Mouse (Mus musculus): Measurements from ENCODE around the gene Vps37c. TPM values are rescaled to one million over a fixed set of nuclear protein-coding genes. Genes with fewer than 3 reads are reported as not detected.

The Vps37c gene
- polyA plus RNA-seq, 1 experiment from 2014 or later, result 33.1 TPM

- Histone ChIP-seq H3K4me2 (replicated peaks) (no peak overlapping the region), H3K4me3 (replicated peaks) (no peak overlapping the region), H3K36me3 (peaks cover 50% of the 10 kb centered on the region), H3K27ac (no peak overlapping the region), H3K9ac (replicated peaks) (no peak overlapping the region), H3K4me1 (replicated peaks) (peaks cover 29% of the 10 kb centered on the region), H3K9me3 (no peaks in the 10 kb centered on the region), H3K27me3 (no peaks in the 10 kb centered on the region)
- ATAC-seq, result no peak
- WGBS, result 89% methylated on average over 1 of the region's 1 CpGs
These were observed 19.3 kb downstream of the Vps37c start for GRCm38 (mm10) chr19:10707881-10708280.

GRCm38 (mm10) chr19:10708900-10709299, 20.4 kb downstream of the Vps37c start:
- Histone ChIP-seq H3K27ac (peak overlapping the region; percentile 90), H3K4me1 (replicated peaks) (peaks cover 29% of the 10 kb centered on the region), H3K36me3 (peaks cover 57% of the 10 kb centered on the region), H3K4me2 (replicated peaks) (no peak overlapping the region), H3K9me3 (no peaks in the 10 kb centered on the region), H3K9ac (replicated peaks) (no peak overlapping the region), H3K4me3 (replicated peaks) (no peak overlapping the region), H3K27me3 (no peaks in the 10 kb centered on the region)
- no peak for ATAC-seq
- WGBS, result 63% methylated on average over 6 of the region's 6 CpGs

GRCm38 (mm10) chr19:10709360-10710087, 21.0 kb downstream of the Vps37c start:
- Histone ChIP-seq H3K27me3 (no peaks in the 10 kb centered on the region), H3K4me3 (replicated peaks) (no peak overlapping the region), H3K4me2 (replicated peaks) (no peak overlapping the region), H3K9ac (replicated peaks) (no peak overlapping the region; the same call in 1 of the 2 replicates), H3K36me3 (peaks cover 59% of the 10 kb centered on the region), H3K9me3 (no peaks in the 10 kb centered on the region), H3K27ac (peak overlapping the region; percentile 90), H3K4me1 (replicated peaks) (peaks cover 33% of the 10 kb centered on the region)
- 18% methylated on average over 8 of the region's 8 CpGs for WGBS
- peak; percentile 84 for ATAC-seq

- H3K4me3 ChIP-seq (replicated peaks), result no peak overlapping the region
- H3K4me2 ChIP-seq (replicated peaks), result no peak overlapping the region
- no peaks in the 10 kb centered on the region for H3K9me3 ChIP-seq
- no peaks in the 10 kb centered on the region for H3K27me3 ChIP-seq
- peaks cover 29% of the 10 kb centered on the region for H3K4me1 ChIP-seq (replicated peaks)
- peaks cover 59% of the 10 kb centered on the region for H3K36me3 ChIP-seq
- H3K9ac ChIP-seq (replicated peaks), result no peak overlapping the region; the same call in 1 of the 2 replicates
- 69% methylated on average over 9 of the region's 9 CpGs for WGBS
- ATAC-seq, result no peak; the same call in 1 of the 2 replicates
- H3K27ac ChIP-seq, result peak overlapping the region; percentile 90
These were observed 21.6 kb downstream of the Vps37c start for GRCm38 (mm10) chr19:10710088-10710511.

GRCm38 (mm10) chr19:10710751-10711150, 22.2 kb downstream of the Vps37c start:
- H3K4me3 ChIP-seq (replicated peaks), result no peak overlapping the region
- no peak for ATAC-seq
- peak overlapping the region; percentile 26; the same call in 1 of the 2 replicates for H3K27ac ChIP-seq
- peaks cover 25% of the 10 kb centered on the region for H3K4me1 ChIP-seq (replicated peaks)
- H3K27me3 ChIP-seq, result no peaks in the 10 kb centered on the region
- no peak overlapping the region for H3K9ac ChIP-seq (replicated peaks)
- peaks cover 59% of the 10 kb centered on the region for H3K36me3 ChIP-seq
- no peak overlapping the region for H3K4me2 ChIP-seq (replicated peaks)
- H3K9me3 ChIP-seq, result no peaks in the 10 kb centered on the region
- 95% methylated on average over 4 of the region's 4 CpGs for WGBS

GRCm38 (mm10) chr19:10712194-10712593, 23.7 kb downstream of the Vps37c start:
- 94% methylated on average over 7 of the region's 7 CpGs for WGBS
- Histone ChIP-seq H3K9ac (replicated peaks) (no peak overlapping the region), H3K9me3 (no peaks in the 10 kb centered on the region), H3K27ac (no peak overlapping the region), H3K36me3 (peaks cover 47% of the 10 kb centered on the region), H3K27me3 (no peaks in the 10 kb centered on the region), H3K4me3 (replicated peaks) (no peak overlapping the region), H3K4me2 (replicated peaks) (no peak overlapping the region), H3K4me1 (replicated peaks) (peaks cover 25% of the 10 kb centered on the region)
- no peak for ATAC-seq

- no peak for ATAC-seq
- Histone ChIP-seq H3K36me3 (peaks cover 42% of the 10 kb centered on the region), H3K4me2 (replicated peaks) (no peak overlapping the region)
These were observed 24.1 kb downstream of the Vps37c start for GRCm38 (mm10) chr19:10712646-10713045.

GRCm38 (mm10) chr19:10713551-10713950, 25.0 kb downstream of the Vps37c start:
- no peak for ATAC-seq
- no peak overlapping the region for H3K27ac ChIP-seq
- no peaks in the 10 kb centered on the region for H3K9me3 ChIP-seq
- H3K4me3 ChIP-seq (replicated peaks), result no peak overlapping the region
- WGBS, result 91% methylated on average over 10 of the region's 10 CpGs
- H3K9ac ChIP-seq (replicated peaks), result no peak overlapping the region
- no peak overlapping the region for H3K4me2 ChIP-seq (replicated peaks)
- peaks cover 25% of the 10 kb centered on the region for H3K4me1 ChIP-seq (replicated peaks)
- no peaks in the 10 kb centered on the region for H3K27me3 ChIP-seq
- peaks cover 36% of the 10 kb centered on the region for H3K36me3 ChIP-seq

More at GRCm38 (mm10) chr19:10712646-10713045, 24.1 kb downstream of the Vps37c start:
- Histone ChIP-seq H3K9me3 (no peaks in the 10 kb centered on the region), H3K4me1 (replicated peaks) (peaks cover 25% of the 10 kb centered on the region), H3K27me3 (no peaks in the 10 kb centered on the region), H3K27ac (no peak overlapping the region), H3K4me3 (replicated peaks) (no peak overlapping the region), H3K9ac (replicated peaks) (no peak overlapping the region)
- 91% methylated on average over 12 of the region's 12 CpGs for WGBS

- no peak for ATAC-seq
- Histone ChIP-seq H3K4me2 (replicated peaks) (no peak overlapping the region), H3K27me3 (no peaks in the 10 kb centered on the region), H3K9me3 (no peaks in the 10 kb centered on the region), H3K27ac (peak overlapping the region; percentile 56; the same call in 1 of the 2 replicates), H3K9ac (replicated peaks) (no peak overlapping the region; the same call in 1 of the 2 replicates), H3K4me1 (replicated peaks) (peaks cover 21% of the 10 kb centered on the region), H3K36me3 (peaks cover 36% of the 10 kb centered on the region), H3K4me3 (replicated peaks) (no peak overlapping the region)
- 83% methylated on average over 6 of the region's 6 CpGs for WGBS
These were observed 25.6 kb downstream of the Vps37c start for GRCm38 (mm10) chr19:10714168-10714567.

GRCm38 (mm10) chr19:10714682-10715475, 26.3 kb downstream of the Vps37c start:
- H3K9me3 ChIP-seq, result no peaks in the 10 kb centered on the region
- no peak overlapping the region for H3K9ac ChIP-seq (replicated peaks)
- H3K27me3 ChIP-seq, result no peaks in the 10 kb centered on the region
- no peak overlapping the region for H3K4me2 ChIP-seq (replicated peaks)
- peak; percentile 31 for ATAC-seq
- H3K27ac ChIP-seq, result peak overlapping the region; percentile 56
- H3K36me3 ChIP-seq, result peaks cover 36% of the 10 kb centered on the region
- H3K4me1 ChIP-seq (replicated peaks), result peaks cover 20% of the 10 kb centered on the region
- no peak overlapping the region for H3K4me3 ChIP-seq (replicated peaks)
- WGBS, result 37% methylated on average over 4 of the region's 4 CpGs

GRCm38 (mm10) chr19:10715476-10715875, 26.9 kb downstream of the Vps37c start:
- Histone ChIP-seq H3K27me3 (no peaks in the 10 kb centered on the region), H3K27ac (peak overlapping the region; percentile 55; the same call in 1 of the 2 replicates), H3K4me1 (replicated peaks) (peaks cover 21% of the 10 kb centered on the region), H3K36me3 (peaks cover 36% of the 10 kb centered on the region), H3K4me2 (replicated peaks) (no peak overlapping the region), H3K9me3 (no peaks in the 10 kb centered on the region), H3K9ac (replicated peaks) (no peak overlapping the region), H3K4me3 (replicated peaks) (no peak overlapping the region)
- ATAC-seq, result no peak
- WGBS, result 90% methylated on average over 6 of the region's 6 CpGs

- H3K27ac ChIP-seq, result no peak overlapping the region
- peaks cover 8% of the 10 kb centered on the region for H3K36me3 ChIP-seq
- no peak overlapping the region for H3K4me3 ChIP-seq (replicated peaks)
- no peaks in the 10 kb centered on the region for H3K9me3 ChIP-seq
- 80% methylated on average over 7 of the region's 7 CpGs for WGBS
- no peak for ATAC-seq
- no peaks in the 10 kb centered on the region for H3K27me3 ChIP-seq
- no peak overlapping the region for H3K4me2 ChIP-seq (replicated peaks)
- H3K9ac ChIP-seq (replicated peaks), result no peak overlapping the region
- peaks cover 31% of the 10 kb centered on the region for H3K4me1 ChIP-seq (replicated peaks)
These were observed 29.8 kb downstream of the Vps37c start for GRCm38 (mm10) chr19:10718251-10718775.
